Mouse (Mus musculus) neural tube, embryonic 10.5 days (tissue): ENCODE measurements at regions not wholly inside any gene's neighbourhood (a gene's known extent, or its start where the extent isn't known, plus 50 kb on each side); places are given as distances from the start of the nearest gene placed in this dataset.
"Not testable (repeated sequence)": the region's sequence is repeated elsewhere in the genome, so short reads cannot be mapped to it uniquely, and the experiment has no call there.

Source experiments
- DNase-seq: peaks from one replicate; pipeline ENCODE4 v3.0.0-alpha.2; 2017; ENCODE audit warnings: low spot score; ENCODE audit errors: extremely low spot score

DNA sequence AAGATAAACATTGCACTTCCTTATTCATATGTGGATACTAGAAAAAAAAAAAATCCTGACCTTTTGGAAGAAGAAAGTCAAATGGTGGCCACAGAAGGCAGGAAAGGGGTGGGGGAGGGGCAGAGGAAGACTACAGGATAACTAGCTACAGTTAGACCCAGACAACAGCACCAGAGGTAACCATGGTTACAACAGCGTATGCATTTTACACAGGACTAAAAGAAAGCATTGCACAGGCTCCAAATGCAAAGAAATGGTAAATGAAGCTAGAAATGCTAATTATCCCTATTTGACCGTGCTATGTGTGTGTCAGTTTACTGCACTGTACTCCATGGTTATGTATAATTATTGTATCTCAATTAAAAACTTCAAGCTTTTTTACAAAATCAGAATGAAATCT is 158.4 kb downstream of the Cartpt start:
- DNase-seq = no peak

DNA sequence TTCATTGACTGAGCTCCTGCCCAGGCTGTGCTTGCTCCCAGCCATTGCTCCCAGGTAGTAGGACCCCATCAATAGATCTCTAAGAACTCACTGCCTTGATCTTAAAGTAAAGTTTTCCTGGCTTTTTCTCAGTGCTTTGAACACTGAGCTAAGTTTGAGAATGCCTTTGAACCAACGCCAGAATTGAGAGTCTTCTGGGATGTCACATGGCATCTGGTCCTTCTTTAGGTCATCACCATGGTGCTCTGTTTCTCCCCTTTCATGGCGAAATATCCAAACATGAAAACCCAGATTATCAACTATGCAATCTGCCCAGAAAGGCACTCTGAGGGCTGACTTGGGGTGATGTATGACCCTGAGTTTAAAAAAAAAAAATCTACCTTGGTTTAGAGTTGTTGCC is 158.9 kb downstream of the Cartpt start:
- no peak for DNase-seq

DNA sequence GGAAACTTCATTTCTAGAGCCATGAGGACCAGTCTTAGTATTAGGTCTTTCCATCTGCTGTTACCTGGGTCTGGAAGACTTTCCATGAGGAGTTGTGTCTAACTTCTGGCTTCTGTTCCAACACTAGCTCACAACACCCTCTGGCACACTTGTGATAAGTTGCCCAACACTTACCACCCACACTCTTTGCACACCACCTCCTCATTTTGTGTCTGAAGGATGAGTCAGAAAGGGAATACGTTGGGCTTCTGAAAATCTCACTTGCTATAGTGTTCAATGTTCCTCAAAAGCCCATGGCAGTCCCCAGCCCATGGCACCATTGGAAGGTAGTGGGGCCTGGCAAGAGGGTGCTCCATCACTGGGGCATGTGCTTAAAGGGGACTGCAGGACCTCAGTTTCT is 161.5 kb downstream of the Cartpt start:
- no peak for DNase-seq

- DNase-seq = no peak
These were observed 163.6 kb downstream of the Cartpt start for GRCm38 (mm10) chr13:99737271-99737670.

DNA sequence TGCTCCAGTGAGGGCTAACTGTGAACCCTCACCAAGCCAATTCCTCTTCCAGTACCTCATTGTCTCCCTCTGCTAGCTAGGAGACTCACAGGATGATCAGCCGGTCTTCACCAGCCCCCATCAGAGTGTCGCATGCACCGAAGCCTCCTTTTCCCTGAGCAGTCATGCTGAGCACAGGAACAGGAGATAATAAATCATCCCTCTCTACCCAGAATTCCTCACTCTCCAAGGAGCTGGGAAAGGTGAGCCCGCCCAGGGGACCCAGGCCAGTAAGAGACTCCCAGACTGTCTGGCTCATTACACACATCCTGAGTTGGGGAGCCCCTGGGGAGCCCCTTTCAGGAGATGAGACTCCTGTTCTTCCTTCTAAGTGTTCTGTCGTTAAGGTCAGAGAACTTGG is 171.7 kb downstream of the Cartpt start:
- peak; percentile 28 for DNase-seq

DNA sequence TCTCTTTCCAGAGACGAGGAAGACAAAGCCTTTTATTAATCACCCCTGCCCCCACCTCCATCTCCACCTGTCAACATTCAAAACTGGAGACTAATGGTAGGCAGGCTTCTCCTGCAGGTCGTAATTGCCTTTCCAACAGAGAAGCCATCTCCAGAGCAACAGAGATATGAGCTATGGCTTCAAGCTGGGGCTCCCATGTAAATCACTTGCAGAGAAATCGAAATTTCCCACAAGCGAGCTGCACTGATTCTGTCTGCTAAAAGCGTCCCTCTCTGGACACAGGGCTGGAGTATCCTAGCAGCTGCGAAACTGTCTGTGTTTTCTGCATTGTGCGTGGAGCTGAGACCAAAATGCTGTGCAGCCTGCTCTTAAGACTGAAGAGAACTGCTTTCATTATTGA is 176.6 kb downstream of the Cartpt start:
- DNase-seq = no peak

DNA sequence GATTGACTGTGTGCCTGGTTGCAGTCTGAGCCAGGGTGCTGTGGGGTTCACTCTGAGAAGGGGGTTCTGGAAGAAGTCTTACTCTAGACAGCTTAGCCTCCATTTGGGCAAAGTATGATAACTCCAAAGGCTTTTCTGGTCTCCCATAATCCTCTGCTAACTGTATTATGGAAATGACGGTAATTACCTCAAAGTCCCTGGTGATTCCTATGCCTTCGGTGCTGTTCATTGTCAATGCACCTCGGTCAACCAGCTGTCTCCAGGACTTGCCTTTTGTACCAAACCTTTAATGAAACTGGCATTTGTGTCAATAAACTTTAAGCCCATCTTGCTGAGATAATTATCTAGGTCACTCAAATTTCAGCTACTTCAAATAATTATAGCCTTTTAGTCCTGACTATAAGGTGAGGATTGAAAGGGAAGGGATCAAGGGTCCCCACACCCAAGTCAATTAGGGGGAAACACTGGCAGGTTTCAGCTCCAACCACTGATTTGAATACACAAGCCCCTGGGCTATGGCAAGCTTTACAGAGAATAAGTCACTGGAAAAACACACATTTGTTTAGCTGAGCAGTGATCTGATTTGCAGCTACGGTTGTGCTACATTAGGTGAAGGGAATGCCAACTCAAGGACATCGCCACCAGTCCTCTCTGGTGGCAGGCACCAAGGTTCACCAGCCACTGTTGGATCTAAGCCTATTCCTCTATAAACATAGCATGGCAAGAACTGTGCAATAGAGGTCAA is 177.5 kb downstream of the Cartpt start:
- no peak for DNase-seq

GRCm38 (mm10) chr13:99720566-99720965 is 180.3 kb downstream of the Cartpt start:
- no peak for DNase-seq

GRCm38 (mm10) chr13:99696559-99696890 is 180.2 kb upstream of the Map1b start:
- DNase-seq = no peak

DNA sequence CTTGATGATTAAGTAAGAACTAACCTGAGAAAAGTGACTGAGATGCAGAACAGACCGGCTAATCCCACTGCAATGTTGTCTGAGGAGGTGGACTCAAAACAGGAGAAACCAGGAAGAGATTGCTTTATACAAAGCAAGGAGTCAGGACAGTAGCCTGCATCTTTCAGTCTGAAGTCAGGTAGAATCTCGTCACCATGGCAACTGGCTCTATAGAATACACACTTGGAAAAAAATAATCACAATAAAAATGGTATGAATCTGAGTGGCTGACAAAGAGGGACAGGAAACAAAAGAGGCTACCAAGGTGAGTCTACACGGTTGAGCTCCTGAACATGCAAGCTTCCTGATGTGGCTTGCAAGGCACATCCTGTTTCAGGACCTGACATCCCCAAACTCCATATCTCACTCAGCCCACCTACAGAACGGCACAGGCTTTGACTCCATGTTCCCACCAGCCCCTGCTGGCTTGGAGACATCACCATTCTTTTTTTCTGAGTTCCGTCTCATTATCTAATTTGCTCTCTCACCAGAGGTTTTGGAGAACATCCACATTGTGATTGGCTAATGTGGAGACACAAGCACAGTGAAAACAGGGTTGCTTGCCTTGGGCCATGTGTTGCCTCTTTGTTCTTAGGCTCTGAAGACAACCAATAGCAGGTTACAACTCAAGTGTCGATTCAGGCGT is 179.7 kb upstream of the Map1b start:
- no peak for DNase-seq

DNA sequence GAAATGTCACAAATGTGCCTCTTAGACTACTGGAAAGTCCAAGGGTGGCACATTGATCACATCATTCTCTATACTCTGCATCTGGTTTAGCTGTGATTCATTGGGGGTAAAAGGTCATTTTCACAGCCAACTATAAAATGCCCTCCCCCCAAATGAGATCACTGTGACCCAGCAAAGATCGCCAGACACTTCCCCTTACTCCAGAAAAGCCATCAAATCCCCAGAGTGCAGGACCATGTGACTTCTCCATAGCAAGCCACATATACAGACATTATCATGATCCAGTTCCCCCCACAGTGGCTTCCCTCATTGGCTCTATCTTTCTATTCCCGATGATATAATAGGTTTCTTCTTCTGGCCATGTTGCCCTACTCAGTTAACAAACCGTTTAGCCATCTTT is 163.6 kb upstream of the Map1b start:
- no peak for DNase-seq

DNA sequence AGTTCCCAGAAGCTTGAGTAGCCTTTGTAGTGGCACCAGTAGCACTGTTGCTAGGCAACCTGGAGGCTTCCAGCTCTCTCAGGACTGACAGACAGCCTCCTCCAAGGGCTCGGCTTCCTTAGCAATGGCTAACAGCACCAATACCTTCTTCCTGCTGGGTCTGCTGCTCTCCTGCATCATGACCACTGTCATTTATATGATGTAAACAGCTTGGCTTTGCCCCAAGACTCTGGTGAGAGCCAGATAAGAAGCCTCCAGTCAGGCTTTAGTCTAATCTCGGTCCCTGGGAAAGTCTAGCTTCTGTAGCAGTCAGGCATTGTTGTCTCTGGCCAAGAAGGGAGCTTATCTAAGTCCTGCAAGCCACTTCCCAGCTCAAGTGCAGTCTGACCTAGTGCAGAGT is 163.1 kb upstream of the Map1b start:
- no peak for DNase-seq

GRCm38 (mm10) chr13:99676393-99676792 is 160.1 kb upstream of the Map1b start:
- DNase-seq = no peak

- DNase-seq = no peak
These were observed 159.6 kb upstream of the Map1b start for GRCm38 (mm10) chr13:99675951-99676350.

DNA sequence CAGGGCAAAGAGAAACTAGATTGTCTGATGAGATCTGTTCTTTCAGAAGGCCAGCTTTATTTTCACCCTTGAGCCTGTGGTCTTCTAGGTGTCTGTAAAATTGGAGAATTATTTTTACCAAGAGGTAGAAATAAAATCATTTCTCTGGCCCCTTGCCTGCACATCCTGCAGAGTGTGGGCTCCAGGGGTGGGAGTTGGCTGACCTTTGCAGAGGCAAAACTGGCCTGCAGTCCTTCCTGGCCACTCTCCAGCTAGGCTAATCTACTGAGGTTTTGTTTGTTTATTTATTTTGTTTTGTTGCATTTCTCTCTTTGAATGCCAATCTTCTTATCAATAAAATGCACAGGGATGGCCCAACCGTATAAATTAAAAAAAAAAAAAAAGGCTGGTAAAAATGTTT is 156.4 kb upstream of the Map1b start:
- no peak for DNase-seq

DNA sequence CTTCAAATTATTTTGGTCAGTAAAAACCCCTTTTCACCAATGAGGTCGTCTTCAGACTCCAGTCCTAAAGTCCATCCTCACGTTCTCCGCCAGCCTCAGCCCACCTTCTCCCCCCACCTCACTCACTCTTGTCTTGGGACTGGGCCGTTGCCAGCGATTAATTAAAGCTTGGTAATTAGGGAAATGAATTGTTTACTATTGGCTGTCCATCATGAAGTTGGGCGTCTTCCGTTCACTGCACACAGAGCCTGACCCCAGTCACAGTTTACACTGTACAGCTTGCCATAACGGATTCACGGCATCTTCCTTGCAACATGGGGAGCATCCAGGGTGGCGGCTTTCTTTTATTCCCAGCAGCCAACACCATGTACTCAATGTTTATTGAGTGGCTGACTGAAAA is 155.4 kb upstream of the Map1b start:
- DNase-seq = no peak

GRCm38 (mm10) chr13:99669987-99670534 is 153.7 kb upstream of the Map1b start:
- no peak for DNase-seq

DNA sequence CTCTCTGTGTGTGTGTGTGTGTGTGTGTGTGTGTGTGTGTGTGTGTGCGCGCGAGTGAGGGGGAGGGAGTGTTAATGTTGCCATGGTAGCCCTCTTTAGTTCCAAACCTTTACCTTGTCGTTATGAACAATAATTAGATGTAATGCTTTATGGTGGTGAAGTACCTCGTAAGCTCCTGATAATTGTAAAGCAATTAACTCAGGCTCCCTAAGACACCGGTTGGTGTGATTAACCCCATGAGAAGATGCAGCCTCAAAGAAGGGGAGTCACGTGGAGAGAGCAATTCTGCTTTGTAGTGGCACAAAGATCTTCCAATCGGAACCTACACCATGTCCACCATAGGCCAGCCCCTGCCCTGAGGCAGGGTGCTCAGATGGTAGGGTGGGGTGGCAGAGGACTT is 152.3 kb upstream of the Map1b start:
- DNase-seq = no peak

DNA sequence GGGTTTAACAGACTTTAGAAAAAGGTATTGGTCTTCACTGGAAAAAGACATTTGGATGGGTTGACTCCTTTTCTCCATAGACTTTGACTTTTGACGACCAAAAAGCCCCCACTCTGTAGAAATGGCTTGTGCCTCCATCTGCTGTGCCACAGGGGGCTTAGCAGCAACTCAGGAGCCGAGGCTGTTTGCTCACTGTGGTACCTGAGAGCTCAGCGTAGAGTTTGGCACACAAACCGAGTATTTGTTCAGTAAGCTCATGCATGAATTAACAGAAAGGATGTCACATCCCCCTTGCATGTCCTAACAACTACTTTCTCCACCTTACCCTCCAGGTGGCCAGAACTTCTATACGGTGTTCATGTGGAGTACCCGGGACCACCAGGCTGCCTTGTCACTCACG is 149.7 kb upstream of the Map1b start:
- DNase-seq = no peak

- not testable (repeated sequence) for DNase-seq
These were observed 147.1 kb upstream of the Map1b start for GRCm38 (mm10) chr13:99663422-99663821.

GRCm38 (mm10) chr13:99647661-99648204 is 131.4 kb upstream of the Map1b start:
- DNase-seq = no peak

DNA sequence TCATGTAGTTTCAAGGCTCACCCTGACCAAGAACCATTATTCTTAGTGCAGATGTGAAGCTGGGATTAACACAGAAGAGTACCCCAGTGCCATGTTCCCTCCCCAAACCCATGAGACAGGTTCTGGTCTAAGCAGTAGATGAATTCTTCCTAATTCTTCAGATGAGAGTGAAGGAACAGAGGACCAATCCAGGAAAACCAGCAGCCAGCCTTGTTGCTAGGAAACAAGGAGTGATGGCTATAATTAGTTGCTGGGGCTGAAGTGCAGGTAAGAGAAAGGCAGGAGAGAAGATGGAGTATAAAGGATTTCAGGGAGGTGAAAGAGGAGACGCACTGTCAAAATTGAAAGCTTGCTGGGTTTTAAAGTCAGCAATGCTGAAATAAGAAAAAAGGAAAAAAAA is 128.4 kb upstream of the Map1b start:
- DNase-seq = no peak

- no peak for DNase-seq
These were observed 126.5 kb upstream of the Map1b start for GRCm38 (mm10) chr13:99642811-99643210.
